Mouse (Mus musculus) midbrain, embryonic 11.5 days (tissue): ENCODE measurements around the gene Pyy. TPM values are rescaled to one million over a fixed set of nuclear protein-coding genes. Genes with fewer than 3 reads are reported as not detected.

Experiments used
- ATAC-seq: fragments of 200-750 bp; cut with Nextera tagmentation; 2 replicates; pipeline ENCODE4 v1.8.0; 2017; ENCODE audit warnings: moderate TSS enrichment, moderate library complexity; ENCODE audit not compliant: low FRiP score
- DNase-seq: peaks from one replicate; pipeline ENCODE4 v3.0.0; 2015; ENCODE audit warnings: low spot score; ENCODE audit errors: missing footprints
- H3K27ac ChIP-seq: fragments of 300-500 bp; sonication (generic); 2 replicates; pipeline ENCODE4 v1.5.1; 2014; ENCODE audit warnings: low read depth, low read length
- H3K27me3 ChIP-seq: fragments of 300-500 bp; sonication (generic); 2 replicates; pipeline ENCODE4 v1.6.1; 2014; ENCODE audit warnings: mild to moderate bottlenecking, low read length, moderate library complexity, mixed read lengths; ENCODE audit not compliant: control insufficient read depth, insufficient read depth
- H3K36me3 ChIP-seq: fragments of 300-500 bp; sonication (generic); 2 replicates; pipeline ENCODE4 v1.6.1; 2014; ENCODE audit warnings: mild to moderate bottlenecking, low read length, moderate library complexity, mixed read lengths; ENCODE audit not compliant: control insufficient read depth, insufficient read depth
- H3K4me1 ChIP-seq: fragments of 300-500 bp; sonication (generic); 2 replicates; pipeline ENCODE4 v1.6.1; 2014; ENCODE audit warnings: low read length; ENCODE audit not compliant: control insufficient read depth, insufficient read depth
- H3K4me2 ChIP-seq: fragments of 300-500 bp; sonication (generic); 2 replicates; pipeline ENCODE4 v1.6.1; 2014; ENCODE audit warnings: mild to moderate bottlenecking, moderate library complexity
- H3K4me3 ChIP-seq: fragments of 300-500 bp; sonication (generic); 2 replicates; pipeline ENCODE4 v1.5.1; 2014; ENCODE audit warnings: low read depth, low read length
- H3K9ac ChIP-seq: fragments of 300-500 bp; sonication (generic); 2 replicates; pipeline ENCODE4 v1.6.1; 2014; ENCODE audit warnings: low read length
- H3K9me3 ChIP-seq: fragments of 300-500 bp; sonication (generic); 2 replicates; pipeline ENCODE4 v1.6.1; 2016; ENCODE audit warnings: low read length; ENCODE audit not compliant: control insufficient read depth
- WGBS: fragments of 180-500 bp; shearing (Covaris S2); extraction: QIAGEN DNeasy Blood & Tissue Kit; methylation state at CpG from one replicate; pipeline ENCODE4 v1.1.7; 2014; 5-methylcytosine and 5-hydroxymethylcytosine counted together
- polyA plus RNA-seq: library from polyadenylated mRNA; unstranded; fragments of >200 nt; fragmentation: Nextera tagmentation; extraction: Ambion mirVana; gene quantifications from 2 replicates; pipeline ENCODE4 v1.2.1, GENCODE M21; 2014

Gene Pyy
- polyA plus RNA-seq, 1 experiment from 2014 or later: 0.44 TPM

DNA sequence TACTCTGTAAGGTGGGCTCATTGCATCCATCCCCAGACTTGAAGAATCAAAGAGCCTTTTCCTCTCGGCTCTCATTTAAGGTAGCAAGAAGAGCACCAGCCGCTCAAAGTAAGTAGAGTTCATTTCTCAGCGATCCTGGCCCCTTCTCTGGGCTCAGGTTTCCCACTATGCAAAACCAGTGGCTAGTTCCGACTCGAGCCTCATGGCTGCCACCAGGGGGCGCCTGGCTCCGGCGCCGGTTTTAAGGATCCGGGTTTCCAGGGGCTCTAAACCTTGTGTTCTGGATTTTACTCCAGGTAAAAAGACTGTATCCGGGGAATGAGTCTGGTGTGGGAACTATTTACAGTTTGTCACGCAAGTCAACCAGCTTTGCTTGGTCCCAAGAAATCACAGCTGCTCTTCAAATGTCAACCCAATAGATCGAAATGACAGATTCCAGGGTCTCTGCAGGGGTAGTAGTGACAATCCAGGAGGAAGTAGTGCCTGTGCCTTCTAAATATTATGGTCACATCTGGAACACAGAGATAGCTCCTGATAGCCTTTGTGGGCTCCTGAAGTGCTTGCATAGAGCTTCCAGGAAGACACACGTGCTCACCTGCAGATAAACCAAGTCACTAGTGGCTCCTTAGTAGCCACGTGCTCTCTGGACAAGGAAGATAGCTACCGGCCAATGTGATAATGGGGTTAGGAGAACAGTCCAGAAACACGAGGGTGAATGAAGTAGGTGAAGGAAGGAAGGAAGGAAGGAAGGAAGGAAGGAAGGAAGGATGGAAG is 5.0 kb downstream of the Pyy start:
- Histone ChIP-seq H3K9ac (no peak overlapping the region), H3K27me3 (peaks cover 28% of the 10 kb centered on the region), H3K4me2 (no peak overlapping the region), H3K36me3 (no peaks in the 10 kb centered on the region), H3K4me3 (no peak overlapping the region), H3K4me1 (peaks cover 5% of the 10 kb centered on the region), H3K27ac (no peak overlapping the region), H3K9me3 (no peaks in the 10 kb centered on the region)
- WGBS: 20% methylated on average over 17 of the region's 17 CpGs
- DNase-seq: peak; percentile 97
- ATAC-seq: no peak

DNA sequence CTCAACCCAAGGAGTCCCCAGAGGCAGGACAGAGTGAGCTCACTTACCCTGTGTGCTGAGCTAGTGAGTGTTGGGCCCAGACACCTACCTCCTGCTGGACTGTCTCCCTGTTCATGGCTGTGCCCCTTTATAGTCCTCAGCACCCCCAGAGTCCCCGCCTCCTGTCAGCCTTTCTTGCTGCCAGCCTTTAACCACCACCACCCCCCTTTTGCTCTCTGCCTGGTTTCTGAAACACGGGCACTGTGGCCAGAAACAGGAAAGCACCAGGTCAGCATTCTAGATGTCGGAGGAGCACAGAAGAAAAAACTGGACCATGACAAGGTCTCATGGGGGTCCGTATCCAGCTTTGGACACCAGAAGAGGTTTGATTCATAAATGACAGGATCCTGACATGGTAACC is 6.4 kb downstream of the Pyy start, which contains the start of gene Ppy:
Gene Ppy, minus strand, starts transcription at position 101 of the 400 bp plus-strand sequence.
- ATAC-seq (no peak), DNase-seq (no peak)
- no peak within 1 kb of the TSS for H3K27ac ChIP-seq
- H3K4me3 ChIP-seq: no peak within 1 kb of the TSS
- peaks cover 13% of the 10 kb centered on the region for H3K27me3 ChIP-seq
- 82% methylated on average over 4 of the region's 4 CpGs for WGBS
- peaks cover 5% of the 10 kb centered on the region; the same call in 1 of the 2 replicates for H3K4me1 ChIP-seq
- H3K36me3 ChIP-seq: no peaks in the 10 kb centered on the region
- H3K9me3 ChIP-seq: no peaks in the 10 kb centered on the region
- H3K9ac ChIP-seq: no peak within 1 kb of the TSS
- H3K4me2 ChIP-seq: no peak within 1 kb of the TSS

DNA sequence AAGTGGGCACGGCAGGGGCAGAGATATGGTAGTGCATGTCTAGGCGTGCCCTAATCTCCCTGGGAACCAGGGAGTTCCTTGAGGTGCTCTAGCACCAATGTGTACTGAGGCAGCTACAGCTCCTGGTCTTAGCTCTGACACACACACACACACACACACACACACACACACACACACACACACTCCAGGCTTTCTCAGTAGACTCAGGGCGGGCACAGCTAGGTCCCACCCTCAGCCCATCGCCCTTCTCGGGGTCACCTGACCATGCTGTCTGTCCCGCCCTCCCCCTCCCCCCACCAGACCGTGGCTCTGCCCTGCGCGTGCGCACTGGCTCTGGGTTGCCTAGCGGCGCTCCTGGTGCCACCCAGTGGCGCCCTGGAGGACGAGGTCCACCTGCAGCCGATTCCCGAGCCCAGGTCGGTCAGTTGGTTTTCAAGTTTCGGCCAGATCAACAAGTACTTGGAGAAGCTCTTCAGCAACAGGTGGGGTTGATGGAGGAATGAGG is 10.7 kb downstream of the Pyy start:
- DNase-seq: peak; percentile 99
- H3K27me3 ChIP-seq: no peaks in the 10 kb centered on the region
- no peaks in the 10 kb centered on the region for H3K36me3 ChIP-seq
- H3K4me2 ChIP-seq: peak overlapping the region; percentile 42
- no peaks in the 10 kb centered on the region for H3K9me3 ChIP-seq
- H3K4me3 ChIP-seq: peak overlapping the region; percentile 6; the same call in 1 of the 2 replicates
- no peak overlapping the region for H3K27ac ChIP-seq
- 9% methylated on average over 16 of the region's 18 CpGs for WGBS
- peak; percentile 93 for ATAC-seq
- 0 out of 2 replicates have a peak overlapping the region, but pooled peaks have one; percentile 10 for H3K9ac ChIP-seq
- peaks cover 2% of the 10 kb centered on the region; the same call in 1 of the 2 replicates for H3K4me1 ChIP-seq

DNA sequence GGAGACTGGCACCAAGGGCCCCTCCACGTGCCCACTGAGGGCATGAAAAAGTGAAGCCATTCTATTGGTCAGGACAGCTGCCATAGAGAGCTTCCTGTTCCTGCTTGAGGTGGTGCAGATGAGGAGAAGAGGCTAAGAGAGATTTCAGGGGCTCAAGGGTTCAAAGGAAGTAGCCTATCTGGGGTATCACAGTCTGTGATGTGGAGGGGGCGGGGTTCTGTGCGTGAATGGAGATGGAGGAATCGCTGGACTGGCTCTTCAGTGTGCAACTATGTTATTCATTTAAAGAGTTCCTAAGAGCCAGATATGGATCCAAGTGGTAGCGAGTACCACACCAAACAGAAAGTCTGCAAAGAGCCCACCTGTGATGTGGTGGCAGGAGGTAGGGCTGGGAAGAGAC is 11.2 kb downstream of the Pyy start:
- H3K9me3 ChIP-seq: no peaks in the 10 kb centered on the region
- H3K4me2 ChIP-seq: peak overlapping the region; percentile 42
- no peak overlapping the region for H3K4me3 ChIP-seq
- no peaks in the 10 kb centered on the region for H3K36me3 ChIP-seq
- ATAC-seq (peak; percentile 22; the same call in 1 of the 2 replicates), DNase-seq (no peak)
- no peak overlapping the region for H3K27ac ChIP-seq
- peaks cover 2% of the 10 kb centered on the region; the same call in 1 of the 2 replicates for H3K4me1 ChIP-seq
- WGBS: 71% methylated on average over 5 of the region's 5 CpGs
- H3K27me3 ChIP-seq: no peaks in the 10 kb centered on the region
- no peak overlapping the region for H3K9ac ChIP-seq

DNA sequence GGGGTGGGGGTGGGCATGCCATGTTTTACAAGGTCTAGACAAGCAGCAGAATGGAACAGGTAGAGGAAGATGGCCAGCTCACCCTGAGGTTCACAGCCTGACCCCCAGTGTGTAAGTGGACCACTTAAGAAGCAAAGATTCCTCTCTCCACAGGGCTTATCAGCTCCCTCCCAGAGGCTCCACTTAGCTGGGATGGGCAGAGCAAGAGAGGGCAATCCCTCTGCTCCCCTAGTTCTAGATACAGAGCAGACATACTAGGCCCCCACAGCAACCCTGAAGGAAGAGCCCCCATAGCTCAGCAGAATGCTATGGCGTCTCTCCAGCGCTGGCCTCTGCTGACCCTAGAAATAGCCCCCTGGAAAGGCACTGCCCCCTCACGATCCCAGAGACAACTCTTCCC is 12.0 kb downstream of the Pyy start:
- 82% methylated on average over 3 of the region's 3 CpGs for WGBS
- Histone ChIP-seq H3K4me1 (peaks cover 2% of the 10 kb centered on the region; the same call in 1 of the 2 replicates), H3K27ac (no peak overlapping the region), H3K4me3 (no peak overlapping the region), H3K9ac (no peak overlapping the region), H3K36me3 (no peaks in the 10 kb centered on the region), H3K9me3 (no peaks in the 10 kb centered on the region), H3K27me3 (no peaks in the 10 kb centered on the region), H3K4me2 (no peak overlapping the region)
- DNase-seq (no peak), ATAC-seq (no peak)

DNA sequence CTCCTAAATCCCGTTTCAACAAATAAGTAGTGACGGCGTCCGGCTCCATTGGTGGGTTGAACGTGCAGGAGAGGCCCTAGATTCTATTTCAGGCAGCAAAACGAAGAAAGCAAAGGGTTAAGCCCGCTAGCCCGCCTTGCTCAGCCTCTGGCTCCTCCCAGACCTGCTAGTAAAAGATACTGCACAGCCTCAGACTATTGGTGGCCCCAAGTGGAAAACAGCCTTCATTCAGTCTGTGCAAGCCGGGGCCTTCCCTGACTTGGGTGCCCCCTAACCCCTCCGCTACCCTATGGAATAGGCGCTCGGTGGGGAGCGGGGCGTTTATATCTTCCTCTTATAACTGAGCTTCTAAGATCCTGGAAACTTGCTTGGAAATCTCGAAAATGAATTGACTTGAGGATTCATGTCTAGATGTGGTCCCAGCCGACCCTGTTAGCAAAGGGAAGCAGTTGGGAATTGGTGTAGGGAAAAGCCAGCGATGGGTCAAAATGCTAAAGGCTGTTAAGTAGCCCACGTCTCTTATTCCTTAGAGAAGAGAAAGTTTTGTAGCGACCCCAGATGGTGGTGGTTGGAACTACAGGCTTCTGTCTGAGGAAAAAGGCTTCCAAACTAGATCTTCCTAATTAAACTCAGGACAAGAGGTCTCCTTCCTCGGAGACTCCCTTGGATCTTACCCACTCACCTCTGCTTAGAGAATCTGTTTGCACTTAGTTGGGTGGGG is 18.4 kb downstream of the Pyy start:
- Histone ChIP-seq H3K27ac (peak overlapping the region; percentile 77), H3K9me3 (no peaks in the 10 kb centered on the region), H3K4me2 (peak overlapping the region; percentile 78), H3K36me3 (no peaks in the 10 kb centered on the region), H3K9ac (peak overlapping the region; percentile 74), H3K4me3 (peak overlapping the region; percentile 48), H3K4me1 (peaks cover 18% of the 10 kb centered on the region), H3K27me3 (no peaks in the 10 kb centered on the region)
- DNase-seq (peak; percentile 100), ATAC-seq (peak; percentile 49)
- WGBS: 2% methylated on average over 20 of the region's 20 CpGs

DNA sequence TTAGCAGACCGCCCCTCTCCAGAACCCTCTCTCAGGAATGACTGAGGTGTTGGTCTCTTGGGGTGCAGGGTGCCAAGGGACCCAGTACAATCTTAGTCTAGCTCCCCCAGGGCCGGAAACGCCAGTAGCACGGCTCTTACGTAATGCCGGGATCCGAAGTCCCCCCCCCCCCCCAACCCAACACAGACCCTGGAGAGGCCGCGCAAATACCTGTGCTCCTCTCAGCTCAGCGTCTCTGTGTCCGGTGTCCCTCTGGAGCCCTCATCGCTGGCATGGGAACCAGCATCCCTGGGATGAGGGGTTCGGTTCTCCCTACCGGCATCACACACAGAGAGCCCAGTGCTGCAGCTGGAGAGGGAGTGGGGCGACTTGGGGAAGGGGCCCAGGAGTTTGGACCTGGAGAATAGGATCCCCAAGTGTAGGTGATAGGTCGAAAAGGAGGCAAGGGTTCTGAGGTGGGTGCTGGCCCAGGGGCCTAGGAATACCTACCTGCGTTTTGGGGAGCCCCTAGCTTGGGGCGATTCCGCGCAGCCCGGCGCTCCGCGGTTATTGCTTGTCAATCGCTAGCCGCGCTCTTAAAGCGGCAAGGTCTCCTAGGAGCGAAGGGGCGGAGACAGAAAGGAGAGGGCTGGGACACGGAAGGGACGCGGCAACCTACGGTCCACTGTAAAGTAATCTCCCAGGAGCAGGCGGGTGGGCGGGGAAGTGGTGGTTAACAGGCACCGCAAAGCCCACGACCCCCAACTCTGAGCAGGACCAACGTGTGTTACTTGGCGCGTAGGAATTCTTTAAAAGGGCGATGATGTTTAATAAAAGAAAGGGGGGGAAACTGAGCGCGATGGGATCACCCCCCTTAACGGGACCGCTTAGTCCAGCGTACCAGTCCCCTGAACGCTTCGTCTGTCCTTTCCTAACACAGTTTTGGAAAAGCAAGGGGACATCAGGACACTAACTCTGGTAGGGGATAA is 19.4 kb downstream of the Pyy start, which contains the start of gene Mpp2:
Gene Mpp2, minus strand, starts transcription at position 585 of the 968 bp plus-strand sequence.
- H3K4me2 ChIP-seq: peak within 1 kb of the TSS; percentile 78
- DNase-seq (peak; percentile 98), ATAC-seq (peak; percentile 58)
- no peaks in the 10 kb centered on the region for H3K9me3 ChIP-seq
- peak within 1 kb of the TSS; percentile 77 for H3K27ac ChIP-seq
- no peaks in the 10 kb centered on the region for H3K36me3 ChIP-seq
- H3K4me3 ChIP-seq: peak within 1 kb of the TSS; percentile 48
- under 1% methylated on average over 49 of the region's 49 CpGs for WGBS
- H3K4me1 ChIP-seq: peaks cover 21% of the 10 kb centered on the region
- peak within 1 kb of the TSS; percentile 74 for H3K9ac ChIP-seq
- no peaks in the 10 kb centered on the region for H3K27me3 ChIP-seq

DNA sequence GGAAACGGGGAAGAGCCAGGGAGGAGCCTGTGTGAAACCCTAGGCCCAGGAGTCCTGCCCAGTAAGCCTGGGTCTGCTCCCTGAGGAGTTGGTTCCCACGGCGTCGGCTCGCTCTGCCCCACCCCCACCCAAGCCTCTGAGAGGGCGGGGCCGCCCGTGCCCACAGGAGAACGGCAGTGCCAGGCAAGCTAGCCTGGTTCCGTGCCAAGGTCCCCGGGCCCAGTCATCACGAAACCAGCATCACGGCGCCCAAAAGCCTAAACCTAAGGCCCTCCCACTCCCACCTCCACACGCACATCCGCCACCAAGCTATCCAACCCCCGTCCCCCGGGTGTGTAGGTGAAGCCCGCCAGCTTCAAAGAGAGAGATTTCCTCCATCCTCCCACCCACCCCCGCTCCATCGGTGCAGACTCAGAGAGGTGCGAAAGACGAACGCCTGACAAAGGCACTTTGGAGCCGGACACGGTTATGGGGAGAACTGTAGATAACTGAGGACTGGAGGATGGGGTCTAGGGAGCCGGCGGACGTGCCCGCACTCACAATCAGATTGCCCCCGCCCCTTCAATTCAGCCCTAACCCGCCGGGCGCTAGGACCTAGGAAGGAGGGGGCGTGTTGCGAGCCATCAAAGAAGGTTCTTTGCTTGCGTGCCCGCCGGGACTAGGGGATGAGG is 20.4 kb downstream of the Pyy start:
- no peaks in the 10 kb centered on the region for H3K36me3 ChIP-seq
- WGBS: under 1% methylated on average over 39 of the region's 39 CpGs
- peak overlapping the region; percentile 72 for H3K27ac ChIP-seq
- DNase-seq: peak; percentile 99
- H3K4me1 ChIP-seq: peaks cover 30% of the 10 kb centered on the region
- no peaks in the 10 kb centered on the region for H3K9me3 ChIP-seq
- H3K27me3 ChIP-seq: no peaks in the 10 kb centered on the region
- H3K4me2 ChIP-seq: peak overlapping the region; percentile 78
- peak overlapping the region; percentile 48 for H3K4me3 ChIP-seq
- peak overlapping the region; percentile 74 for H3K9ac ChIP-seq
- peak; percentile 85 for ATAC-seq
